Mouse (Mus musculus) intestine, embryonic 14.5 days (tissue): ENCODE data around the gene Dhrs1. TPM values are rescaled to one million over a fixed set of nuclear protein-coding genes. Genes with fewer than 3 reads are reported as not detected.

ENCODE experiments used
- ATAC-seq: fragments of 200-750 bp; cut with Nextera tagmentation; replicated peaks from 2 replicates; pipeline ENCODE4 v1.8.0; 2017; ENCODE audit warnings: low read depth, moderate number of reproducible peaks, moderate TSS enrichment, moderate library complexity; ENCODE audit not compliant: low FRiP score, low TSS enrichment
- DNase-seq: peaks from one replicate; pipeline ENCODE4 v3.0.0-alpha.2; 2018; ENCODE audit warnings: low spot score
- H3K27ac ChIP-seq: fragments of 300-500 bp; sonication (generic); 2 replicates; pipeline ENCODE4 v1.5.1; 2014; ENCODE audit warnings: low read depth, mild to moderate bottlenecking, control low read depth
- H3K27me3 ChIP-seq: fragments of 300-500 bp; sonication (generic); replicated peaks from 2 replicates; pipeline ENCODE4 v1.6.1; 2014; ENCODE audit warnings: low read length, control low read depth; ENCODE audit not compliant: control insufficient read depth, insufficient read depth
- H3K36me3 ChIP-seq: fragments of 300-500 bp; sonication (generic); 2 replicates; pipeline ENCODE4 v1.6.1; 2014; ENCODE audit warnings: low read length, control low read depth; ENCODE audit not compliant: control insufficient read depth, insufficient read depth
- H3K4me1 ChIP-seq: fragments of 300-500 bp; sonication (generic); replicated peaks from 2 replicates; pipeline ENCODE4 v1.6.1; 2014; ENCODE audit warnings: low read length, control low read depth, mixed read lengths; ENCODE audit not compliant: control insufficient read depth, insufficient read depth
- H3K4me2 ChIP-seq: fragments of 300-500 bp; sonication (generic); 2 replicates; pipeline ENCODE4 v1.6.1; 2014; ENCODE audit warnings: low read length
- H3K4me3 ChIP-seq: fragments of 300-500 bp; sonication (generic); 2 replicates; pipeline ENCODE4 v1.5.1; 2014; ENCODE audit warnings: low read depth, low read length, control low read depth, mixed read lengths
- H3K9ac ChIP-seq: fragments of 300-500 bp; sonication (generic); 2 replicates; pipeline ENCODE4 v1.6.1; 2014; ENCODE audit warnings: mild to moderate bottlenecking, low read length
- H3K9me3 ChIP-seq: fragments of 300-500 bp; sonication (generic); 2 replicates; pipeline ENCODE4 v1.6.1; 2016; ENCODE audit warnings: low read length, control low read depth; ENCODE audit not compliant: control insufficient read depth
- WGBS: fragments of 180-500 bp; shearing (Covaris S2); extraction: QIAGEN DNeasy Blood & Tissue Kit; methylation state at CpG from one replicate; pipeline ENCODE4 v1.1.7; 2014; 5-methylcytosine and 5-hydroxymethylcytosine counted together
- polyA plus RNA-seq: library from polyadenylated mRNA; unstranded; fragments of >200 nt; fragmentation: Nextera tagmentation; extraction: Ambion mirVana; gene quantifications from 2 replicates; pipeline ENCODE4 v1.2.1, GENCODE M21; 2014

Gene Dhrs1
- polyA plus RNA-seq, 1 experiment from 2014 or later: 81.9 TPM

DNA sequence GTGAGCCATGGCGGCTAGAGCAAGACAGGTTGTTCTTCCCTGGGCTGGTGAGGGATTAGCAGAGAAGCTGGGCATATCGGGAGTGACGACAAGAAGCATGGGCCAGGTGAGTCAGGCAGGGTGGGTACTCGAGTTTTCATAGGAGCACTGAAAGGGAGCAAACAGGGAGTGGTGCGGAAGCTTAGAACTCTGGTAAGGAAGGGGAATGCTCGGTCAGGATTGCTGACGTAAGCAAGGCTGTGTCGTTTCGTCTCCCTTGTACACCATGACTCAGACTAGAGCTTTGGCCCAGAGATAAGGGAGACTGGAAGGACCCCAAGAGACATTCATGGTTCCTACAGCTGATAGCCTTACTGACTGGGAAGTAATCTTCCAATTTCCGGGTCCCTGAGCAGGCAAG, 11.6 kb downstream of the Dhrs1 start:
- DNase-seq (no peak), ATAC-seq (no peak)
- 66% methylated on average over 10 of the region's 10 CpGs for WGBS
- peaks cover 4% of the 10 kb centered on the region; the same call in 1 of the 2 replicates for H3K4me1 ChIP-seq
- H3K4me3 ChIP-seq: no peak overlapping the region
- no peak overlapping the region for H3K27ac ChIP-seq
- no peaks in the 10 kb centered on the region for H3K9me3 ChIP-seq
- no peak overlapping the region for H3K4me2 ChIP-seq
- H3K36me3 ChIP-seq: peaks cover 9% of the 10 kb centered on the region
- no peak overlapping the region for H3K9ac ChIP-seq
- H3K27me3 ChIP-seq: no peaks in the 10 kb centered on the region

DNA sequence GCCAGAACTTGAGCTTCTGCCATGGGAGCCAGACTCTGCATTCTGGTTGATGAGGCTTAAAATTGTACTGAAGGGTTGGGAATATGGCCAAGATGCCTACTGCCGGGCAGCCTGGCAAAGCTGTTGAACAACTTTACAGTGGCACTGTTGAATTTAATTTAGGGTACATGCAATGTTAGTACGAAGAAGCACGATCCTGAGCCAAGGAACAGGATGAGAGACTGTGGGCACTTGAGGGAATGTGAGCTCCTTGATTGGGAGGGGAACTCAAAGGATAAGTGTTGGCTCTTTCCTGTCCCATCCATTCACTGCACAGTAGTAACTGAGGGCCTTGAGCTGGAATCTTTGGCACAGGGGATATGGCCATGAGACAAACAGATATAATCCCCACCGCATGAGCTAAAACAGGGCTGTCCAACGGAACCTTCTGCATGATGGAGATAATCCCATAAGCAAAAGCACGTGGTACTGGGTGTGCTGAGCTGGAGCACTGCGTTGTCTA, 14.9 kb downstream of the Dhrs1 start:
- ATAC-seq (no peak), DNase-seq (no peak)
- no peak overlapping the region for H3K9ac ChIP-seq
- H3K4me3 ChIP-seq: no peak overlapping the region
- H3K9me3 ChIP-seq: no peaks in the 10 kb centered on the region
- WGBS: 83% methylated on average over 7 of the region's 7 CpGs
- no peaks in the 10 kb centered on the region for H3K36me3 ChIP-seq
- H3K27ac ChIP-seq: no peak overlapping the region
- H3K27me3 ChIP-seq: no peaks in the 10 kb centered on the region
- no peaks in the 10 kb centered on the region for H3K4me1 ChIP-seq
- no peak overlapping the region for H3K4me2 ChIP-seq

GRCm38 (mm10) chr14:55730116-55730515, 15.4 kb downstream of the Dhrs1 start:
- H3K27ac ChIP-seq: no peak overlapping the region
- H3K9me3 ChIP-seq: no peaks in the 10 kb centered on the region
- DNase-seq (no peak), ATAC-seq (no peak)
- H3K27me3 ChIP-seq: no peaks in the 10 kb centered on the region
- no peak overlapping the region for H3K4me3 ChIP-seq
- no peak overlapping the region for H3K4me2 ChIP-seq
- 83% methylated on average over 7 of the region's 7 CpGs for WGBS
- H3K36me3 ChIP-seq: no peaks in the 10 kb centered on the region
- no peaks in the 10 kb centered on the region for H3K4me1 ChIP-seq
- no peak overlapping the region for H3K9ac ChIP-seq

GRCm38 (mm10) chr14:55727889-55728685, 17.4 kb downstream of the Dhrs1 start:
- no peaks in the 10 kb centered on the region for H3K4me1 ChIP-seq
- 61% methylated on average over 8 of the region's 8 CpGs for WGBS
- no peaks in the 10 kb centered on the region for H3K36me3 ChIP-seq
- H3K4me3 ChIP-seq: no peak overlapping the region
- H3K9me3 ChIP-seq: no peaks in the 10 kb centered on the region
- H3K9ac ChIP-seq: no peak overlapping the region
- no peak overlapping the region for H3K4me2 ChIP-seq
- H3K27me3 ChIP-seq: no peaks in the 10 kb centered on the region
- no peak overlapping the region for H3K27ac ChIP-seq
- no peak for ATAC-seq
- DNase-seq: no peak

- no peak for ATAC-seq
- H3K9me3 ChIP-seq: no peaks in the 10 kb centered on the region
- DNase-seq: no peak
- no peak overlapping the region for H3K27ac ChIP-seq
- no peak overlapping the region for H3K9ac ChIP-seq
- H3K4me3 ChIP-seq: no peak overlapping the region
- H3K36me3 ChIP-seq: no peaks in the 10 kb centered on the region
- no peaks in the 10 kb centered on the region for H3K27me3 ChIP-seq
- no peak overlapping the region for H3K4me2 ChIP-seq
- H3K4me1 ChIP-seq: peaks cover 3% of the 10 kb centered on the region; the same call in 1 of the 2 replicates
Measured at GRCm38 (mm10) chr14:55726261-55726660, 19.2 kb downstream of the Dhrs1 start.

- Histone ChIP-seq H3K9ac (no peak overlapping the region), H3K4me1 (peaks cover 3% of the 10 kb centered on the region; the same call in 1 of the 2 replicates), H3K27me3 (no peaks in the 10 kb centered on the region), H3K9me3 (no peaks in the 10 kb centered on the region), H3K4me2 (no peak overlapping the region), H3K27ac (no peak overlapping the region), H3K36me3 (peaks cover 1% of the 10 kb centered on the region; the same call in 1 of the 2 replicates), H3K4me3 (no peak overlapping the region)
- ATAC-seq: no peak
- WGBS: 58% methylated on average over 8 of the region's 8 CpGs
- DNase-seq: no peak
Measured at GRCm38 (mm10) chr14:55724411-55724871, 21.0 kb downstream of the Dhrs1 start.

- Histone ChIP-seq H3K4me3 (no peak overlapping the region), H3K4me1 (peaks cover 3% of the 10 kb centered on the region; the same call in 1 of the 2 replicates), H3K27ac (no peak overlapping the region), H3K36me3 (peaks cover 11% of the 10 kb centered on the region), H3K9ac (no peak overlapping the region), H3K4me2 (no peak overlapping the region), H3K27me3 (no peaks in the 10 kb centered on the region), H3K9me3 (no peaks in the 10 kb centered on the region)
- WGBS: 95% methylated on average over 7 of the region's 7 CpGs
- ATAC-seq: no peak
- DNase-seq: no peak
Measured at GRCm38 (mm10) chr14:55723433-55723832, 22.1 kb downstream of the Dhrs1 start.

- H3K9ac ChIP-seq: peak overlapping the region; percentile 73; the same call in 1 of the 2 replicates
- WGBS: 49% methylated on average over 8 of the region's 8 CpGs
- peak; percentile 1; the same call in 1 of the 2 replicates for ATAC-seq
Measured at GRCm38 (mm10) chr14:55722438-55722945, 23.0 kb downstream of the Dhrs1 start.

More at GRCm38 (mm10) chr14:55722438-55722945, 23.0 kb downstream of the Dhrs1 start:
- peak overlapping the region; percentile 74 for H3K27ac ChIP-seq
- H3K27me3 ChIP-seq: no peaks in the 10 kb centered on the region
- peaks cover 21% of the 10 kb centered on the region for H3K36me3 ChIP-seq
- H3K9me3 ChIP-seq: no peaks in the 10 kb centered on the region
- no peak for DNase-seq
- peaks cover 3% of the 10 kb centered on the region; the same call in 1 of the 2 replicates for H3K4me1 ChIP-seq
- H3K4me3 ChIP-seq: peak overlapping the region; percentile 83
- peak overlapping the region; percentile 61 for H3K4me2 ChIP-seq
